Mouse (Mus musculus): ENCODE measurements at regions not wholly inside any gene's neighbourhood (a gene's known extent, or its start where the extent isn't known, plus 50 kb on each side); places are given as distances from the start of the nearest gene placed in this dataset.

DNA sequence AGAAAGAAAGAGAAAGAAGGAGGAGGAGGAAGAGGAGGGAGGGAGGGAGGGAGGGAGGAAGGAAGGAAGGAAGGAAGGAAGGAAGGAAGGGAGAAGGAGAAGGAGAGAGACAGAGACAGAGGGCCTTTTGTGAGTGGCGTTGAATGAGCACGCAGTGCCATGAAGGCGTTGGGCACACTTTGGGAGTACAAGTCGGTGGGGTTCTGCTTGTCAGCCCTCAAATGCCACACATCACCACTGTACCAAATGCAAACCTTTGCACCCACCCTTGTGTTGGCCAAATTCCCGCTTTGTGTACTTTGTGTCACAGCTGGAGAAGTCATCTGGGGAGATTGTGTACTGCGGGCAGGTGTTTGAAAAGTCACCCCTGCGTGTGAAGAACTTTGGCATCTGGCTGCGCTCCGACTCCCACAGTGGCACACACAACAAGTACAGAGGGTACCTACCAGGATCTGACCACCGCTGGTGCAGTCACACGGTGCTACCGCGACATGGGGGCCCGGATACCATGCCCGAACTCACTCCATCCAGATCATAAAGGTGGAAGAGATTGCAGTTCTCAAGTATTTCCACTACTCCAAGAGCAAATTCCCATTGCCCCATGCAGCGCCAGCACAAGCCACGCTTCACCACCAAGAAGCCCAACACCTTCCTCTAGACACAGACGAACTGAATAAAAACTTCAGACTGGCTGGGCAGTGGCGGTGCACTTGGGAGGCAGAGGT, 49.8 kb upstream of the Cpsf6 start:
- TF ChIP-seq POLR2A (IDR thresholded peaks at IDR 0.05; ENCODE audit: extremely low read depth, insufficient read depth, low read length): no peak
- no peak for TF ChIP-seq CTCF (IDR thresholded peaks at IDR 0.05; ENCODE audit: extremely low read depth, insufficient read depth, low read length)
